Mouse (Mus musculus): Measurements from ENCODE around the gene Tmem86a.
A peak's percentile ranks its signal among the peaks of the same experiment; 100 is the strongest.
"Not testable (repeated sequence)": the region's sequence is repeated elsewhere in the genome, so short reads cannot be mapped to it uniquely, and the experiment has no call there.

Tmem86a gene

GRCm38 (mm10) chr7:47050366-47050765 is at the start of gene Tmem86a:
Gene Tmem86a, plus strand, starts transcription at chr7:47050601.
- DNase-seq = peak; percentile 98

- no peak for DNase-seq
These were observed 49.8 kb upstream of the Tmem86a start for GRCm38 (mm10) chr7:47000644-47000983.

GRCm38 (mm10) chr7:47001125-47001899 is 49.1 kb upstream of the Tmem86a start:
- no peak for DNase-seq

- DNase-seq = no peak
These were observed 48.5 kb upstream of the Tmem86a start for GRCm38 (mm10) chr7:47001900-47002275.

GRCm38 (mm10) chr7:47003411-47004115 is 46.8 kb upstream of the Tmem86a start:
- no peak for DNase-seq

GRCm38 (mm10) chr7:47007109-47007780 is 43.2 kb upstream of the Tmem86a start:
- DNase-seq = no peak

GRCm38 (mm10) chr7:47007818-47008167 is 42.6 kb upstream of the Tmem86a start:
- peak; percentile 83 for DNase-seq

- DNase-seq = peak; percentile 98
These were observed 42.0 kb upstream of the Tmem86a start, which contains the start of gene Spty2d1 for GRCm38 (mm10) chr7:47008168-47008993. Gene Spty2d1, minus strand, starts transcription at chr7:47008411.

- no peak for DNase-seq
These were observed 37.2 kb upstream of the Tmem86a start for GRCm38 (mm10) chr7:47013131-47013767.

- DNase-seq = no peak
These were observed 35.6 kb upstream of the Tmem86a start for GRCm38 (mm10) chr7:47014564-47015389.

GRCm38 (mm10) chr7:47015390-47016065 is 34.9 kb upstream of the Tmem86a start:
- peak; percentile 90 for DNase-seq

- no peak for DNase-seq
These were observed 33.8 kb upstream of the Tmem86a start for GRCm38 (mm10) chr7:47016602-47017001.

- DNase-seq = no peak
These were observed 33.3 kb upstream of the Tmem86a start for GRCm38 (mm10) chr7:47017146-47017545.

GRCm38 (mm10) chr7:47019641-47020040 is 30.8 kb upstream of the Tmem86a start:
- no peak for DNase-seq

GRCm38 (mm10) chr7:47020956-47021355 is 29.4 kb upstream of the Tmem86a start:
- DNase-seq = no peak

GRCm38 (mm10) chr7:47022482-47022881 is 27.9 kb upstream of the Tmem86a start:
- no peak for DNase-seq

GRCm38 (mm10) chr7:47023530-47023929 is 26.9 kb upstream of the Tmem86a start:
- DNase-seq = peak; percentile 79

- no peak for DNase-seq
These were observed 25.9 kb upstream of the Tmem86a start for GRCm38 (mm10) chr7:47024454-47024853.

GRCm38 (mm10) chr7:47025429-47025828 is 25.0 kb upstream of the Tmem86a start:
- no peak for DNase-seq

- not testable (repeated sequence) for DNase-seq
These were observed 23.5 kb upstream of the Tmem86a start for GRCm38 (mm10) chr7:47026899-47027298.

GRCm38 (mm10) chr7:47027520-47027919 is 22.9 kb upstream of the Tmem86a start:
- no peak for DNase-seq

All from embryo, embryonic 11 days (tissue).